Mouse (Mus musculus): Measurements from ENCODE around the gene Nup37. TPM values are rescaled to one million over a fixed set of nuclear protein-coding genes. Genes with fewer than 3 reads are reported as not detected.

Gene Nup37
- total RNA-seq, 2 experiments from 2014 or later, result 8.0 to 8.8 TPM

GRCm38 (mm10) chr10:88225421-88225820, 78.6 kb downstream of the Nup37 start:
- DNase-seq (ENCODE audit: low spot score in 2 of 2), result no peak

- no peak for DNase-seq (ENCODE audit: low spot score in 2 of 2)
Measured at GRCm38 (mm10) chr10:88227962-88228361, 81.2 kb downstream of the Nup37 start.

Other genes starting within 250 kb of the Nup37 start
- gene Pmch, start 55.9 kb upstream of the Nup37 start, total RNA-seq (2021), result not detected
- gene Parpbp, start 51 bp upstream of the Nup37 start, total RNA-seq (2021), result 1 to 10 TPM; 2.1 to 2.4 TPM
- gene Washc3, start 54.1 kb downstream of the Nup37 start, total RNA-seq (2021), result 10 to 100 TPM; 24.4 to 26.1 TPM
- gene Dram1, start 232.1 kb downstream of the Nup37 start, total RNA-seq (2021), result 1 to 10 TPM in 1 of 2 experiments, under 1 TPM in 1; 0.87 to 1.5 TPM
- gene Gnptab, start 232.1 kb downstream of the Nup37 start, total RNA-seq (2021), result 10 to 100 TPM; 86.3 to 93.5 TPM